Mouse (Mus musculus) small intestine, adult 2 months (tissue): ENCODE measurements around the gene Gphn. TPM values are rescaled to one million over a fixed set of nuclear protein-coding genes. Genes with fewer than 3 reads are reported as not detected.
A peak's percentile ranks its signal among the peaks of the same experiment; 100 is the strongest.

Experiments
- H3K27ac ChIP-seq: fragments of 200-500 bp; 2 replicates; pipeline ENCODE4 v1.5.1; 2012; ENCODE audit warnings: low read depth, low read length, control low read depth, inconsistent platforms; ENCODE audit not compliant: insufficient read depth
- H3K27me3 ChIP-seq: fragments of 200-500 bp; 2 replicates; pipeline ENCODE4 v1.6.1; 2012; ENCODE audit warnings: mild to moderate bottlenecking, moderate library complexity, low read length, inconsistent platforms; ENCODE audit not compliant: control insufficient read depth, insufficient read depth
- H3K36me3 ChIP-seq: fragments of 200-500 bp; 2 replicates; pipeline ENCODE4 v1.6.1; 2012; ENCODE audit warnings: mild to moderate bottlenecking, low read length, control low read depth, inconsistent platforms; ENCODE audit not compliant: control insufficient read depth, insufficient read depth
- H3K4me1 ChIP-seq: fragments of 200-500 bp; 2 replicates; pipeline ENCODE4 v1.6.1; 2012; ENCODE audit warnings: low read length, inconsistent platforms, mixed read lengths; ENCODE audit not compliant: control insufficient read depth, insufficient read depth, insufficient read length
- H3K4me3 ChIP-seq: fragments of 200-500 bp; 2 replicates; pipeline ENCODE4 v1.5.1; 2012; ENCODE audit warnings: low read depth, mild to moderate bottlenecking, control low read depth, inconsistent platforms, low read length, moderate library complexity
- CTCF ChIP-seq: fragments of 200-500 bp; IDR thresholded peaks from 2 replicates; pipeline ENCODE4 v1.5.1; 2012; ENCODE audit warnings: low read depth, mild to moderate bottlenecking, control low read depth, inconsistent platforms, low read length, moderate library complexity, mixed read lengths; ENCODE audit not compliant: insufficient replicate concordance, insufficient read length; ENCODE audit errors: extremely low read depth
- POLR2A ChIP-seq: fragments of 200-500 bp; IDR thresholded peaks from 2 replicates; pipeline ENCODE4 v1.6.1; 2012; ENCODE audit warnings: low read depth, mild to moderate bottlenecking, control low read depth, inconsistent platforms, low read length, moderate library complexity
- WGBS: fragments of 180-500 bp; shearing (Covaris S2); methylation state at CpG from one replicate; pipeline ENCODE4 v1.1.7; 2018; 5-methylcytosine and 5-hydroxymethylcytosine counted together
- polyA plus RNA-seq: library from polyadenylated mRNA; depleted of rRNA; stranded (reverse); fragments of >200 nt; gene quantifications from 2 replicates; pipeline ENCODE4 v1.2.3, GENCODE M21; 2012; rRNA removed

Gphn gene
- 6.3 and 7.2 TPM in 2 replicates for polyA plus RNA-seq

DNA sequence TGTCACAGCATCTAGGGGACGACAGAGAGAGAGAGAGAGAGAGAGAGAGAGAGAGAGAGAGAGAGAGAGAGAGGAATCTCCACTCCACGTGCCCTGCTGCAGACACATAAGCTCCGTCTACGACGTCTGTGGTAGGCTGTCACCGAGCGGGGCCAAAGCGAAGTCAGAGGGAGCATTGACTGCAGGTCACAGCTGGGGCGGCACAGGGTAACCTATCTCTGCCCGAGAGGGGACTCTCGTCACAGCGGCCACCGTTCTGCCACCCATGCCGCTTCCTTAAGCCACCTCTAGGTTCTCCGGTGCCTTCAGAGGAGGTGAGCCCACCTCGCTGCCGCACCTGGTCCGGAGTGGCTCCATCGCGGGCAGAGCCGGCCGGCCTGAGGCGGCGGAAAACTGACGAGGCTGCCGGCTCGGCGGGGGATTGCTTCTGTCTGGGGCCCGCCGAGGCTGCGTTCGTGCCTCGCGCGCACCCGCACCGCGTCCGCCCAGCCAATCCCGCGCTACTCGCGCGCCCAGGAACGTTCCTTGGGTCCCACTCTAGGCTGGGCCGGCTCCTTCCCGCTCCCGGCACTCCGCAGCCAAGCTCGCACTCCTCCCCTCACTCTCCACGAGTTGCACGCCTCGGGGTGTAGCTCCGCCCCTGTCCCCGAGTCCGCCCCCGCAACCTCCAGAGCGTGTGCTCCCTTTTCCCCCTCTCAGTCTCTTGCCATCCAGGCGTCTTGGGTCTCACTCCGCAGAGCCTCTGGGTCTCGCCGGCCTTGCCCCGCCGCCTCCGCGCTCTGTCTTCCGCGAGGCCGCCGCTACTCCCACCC is at the start of gene Gphn:
TSS of gene Gphn (plus strand) at position 673 of the 812 bp plus-strand sequence.
- Histone ChIP-seq H3K4me3 (peak within 1 kb of the TSS; percentile 69), H3K36me3 (no peaks in the 10 kb centered on the region), H3K4me1 (no peaks in the 10 kb centered on the region), H3K27ac (peak within 1 kb of the TSS; percentile 76), H3K27me3 (no peaks in the 10 kb centered on the region)
- no peak; the same call in 1 of the 2 replicates for TF ChIP-seq POLR2A
- TF ChIP-seq CTCF: no peak
- WGBS: under 1% methylated on average over 70 of the region's 70 CpGs

GRCm38 (mm10) chr12:78181452-78181851 is 44.7 kb upstream of the Gphn start:
- no peak overlapping the region for H3K27ac ChIP-seq
- TF ChIP-seq POLR2A (no peak), CTCF (no peak)
- no peaks in the 10 kb centered on the region for H3K27me3 ChIP-seq
- H3K36me3 ChIP-seq: no peaks in the 10 kb centered on the region
- no peaks in the 10 kb centered on the region for H3K4me1 ChIP-seq
- H3K4me3 ChIP-seq: no peak overlapping the region
- WGBS: 76% methylated on average over 2 of the region's 2 CpGs

DNA sequence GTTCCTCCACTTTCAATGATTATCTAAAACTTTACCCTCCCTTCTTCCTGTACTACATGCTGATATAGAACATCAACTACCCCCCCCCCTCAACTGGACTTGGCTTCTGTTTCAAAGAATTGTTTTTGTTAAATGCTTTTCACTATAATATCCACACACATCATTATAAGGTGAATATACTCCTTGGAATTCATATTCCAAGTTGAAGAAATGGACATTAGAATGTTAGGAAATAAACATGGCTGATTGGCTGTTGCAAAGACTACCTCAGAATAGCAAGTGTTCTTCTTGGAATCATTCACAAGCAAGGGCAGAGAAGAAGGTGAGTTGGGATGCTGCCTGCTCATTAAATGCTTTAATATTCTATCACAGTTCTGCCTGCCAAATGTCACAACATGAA is 32.2 kb upstream of the Gphn start, which contains the start of gene Gm6657:
TSS of gene Gm6657 (plus strand) at position 301 of the 400 bp plus-strand sequence.
- no peaks in the 10 kb centered on the region; the same call in 1 of the 2 replicates for H3K27me3 ChIP-seq
- no peaks in the 10 kb centered on the region for H3K36me3 ChIP-seq
- no peak for TF ChIP-seq CTCF
- no peak for TF ChIP-seq POLR2A
- H3K4me3 ChIP-seq: no peak within 1 kb of the TSS
- H3K4me1 ChIP-seq: no peaks in the 10 kb centered on the region
- no peak within 1 kb of the TSS for H3K27ac ChIP-seq

DNA sequence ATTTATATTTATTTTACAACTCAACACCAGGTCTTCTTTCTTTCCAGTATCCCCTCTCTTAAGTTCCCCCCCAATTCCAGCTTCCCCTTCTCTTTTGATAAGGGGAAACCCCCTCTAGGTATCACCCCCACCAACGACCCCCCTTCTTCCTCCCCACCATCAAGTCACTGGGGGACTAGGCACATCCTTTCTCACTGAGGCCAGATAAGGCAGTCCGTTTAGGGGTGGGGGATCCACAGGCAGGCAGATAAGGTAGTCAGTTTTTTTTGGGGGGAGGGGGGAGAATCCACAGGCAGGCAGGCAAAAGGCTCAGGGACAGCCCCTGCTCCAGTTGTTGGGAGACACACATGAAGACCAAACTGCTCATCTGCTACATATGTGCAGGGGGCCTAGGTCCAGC is 30.8 kb upstream of the Gphn start:
- H3K36me3 ChIP-seq: no peaks in the 10 kb centered on the region
- no peaks in the 10 kb centered on the region for H3K4me1 ChIP-seq
- no peaks in the 10 kb centered on the region for H3K27me3 ChIP-seq
- no peak overlapping the region for H3K4me3 ChIP-seq
- WGBS: 54% methylated on average over 2 of the region's 2 CpGs
- TF ChIP-seq POLR2A: no peak
- TF ChIP-seq CTCF: no peak
- H3K27ac ChIP-seq: no peak overlapping the region

DNA sequence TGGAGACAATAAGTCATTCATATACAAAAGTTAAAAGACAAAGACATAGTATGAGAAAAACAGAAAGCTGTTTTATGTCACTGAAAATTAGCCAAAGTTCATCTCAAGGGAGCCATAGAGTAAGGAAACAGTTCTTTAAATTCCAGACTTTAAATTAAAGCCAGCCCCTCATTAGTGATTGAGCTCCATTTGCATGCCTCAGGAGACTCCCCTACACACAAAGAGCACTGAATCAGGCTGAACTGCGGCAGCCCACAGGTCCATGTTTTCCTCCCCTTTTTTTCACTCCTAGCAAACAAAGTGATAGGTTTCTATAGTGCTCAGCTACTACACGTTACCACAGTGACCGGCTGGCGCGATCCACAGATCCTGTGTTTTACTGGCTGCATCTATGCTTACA is 22.5 kb upstream of the Gphn start:
- TF ChIP-seq POLR2A (no peak), CTCF (no peak)
- WGBS: 84% methylated on average over 5 of the region's 5 CpGs

GRCm38 (mm10) chr12:78205915-78206570 is 20.1 kb upstream of the Gphn start:
- WGBS: 3% methylated on average over 5 of the region's 5 CpGs
- Histone ChIP-seq H3K27ac (no peak overlapping the region), H3K4me3 (no peak overlapping the region), H3K27me3 (no peaks in the 10 kb centered on the region), H3K4me1 (peaks cover 2% of the 10 kb centered on the region; the same call in 1 of the 2 replicates), H3K36me3 (no peaks in the 10 kb centered on the region)
- TF ChIP-seq CTCF (no peak), POLR2A (no peak)

More for the DNA sequence above, 22.5 kb upstream of the Gphn start:
- Histone ChIP-seq H3K4me1 (peaks cover 2% of the 10 kb centered on the region; the same call in 1 of the 2 replicates), H3K4me3 (no peak overlapping the region), H3K27ac (no peak overlapping the region), H3K36me3 (no peaks in the 10 kb centered on the region), H3K27me3 (no peaks in the 10 kb centered on the region)

- Histone ChIP-seq H3K4me3 (no peak overlapping the region), H3K27ac (no peak overlapping the region), H3K36me3 (no peaks in the 10 kb centered on the region), H3K4me1 (peaks cover 2% of the 10 kb centered on the region; the same call in 1 of the 2 replicates), H3K27me3 (no peaks in the 10 kb centered on the region)
- WGBS: 46% methylated on average over 4 of the region's 4 CpGs
- TF ChIP-seq POLR2A: no peak
- no peak for TF ChIP-seq CTCF
Measured at GRCm38 (mm10) chr12:78206571-78206960, 19.6 kb upstream of the Gphn start.
